Comparison of ENCODE assay signal across 12 mouse cellular contexts in genomic region chr5:115525943-115526342, GRCm38 (mm10). TPM values are rescaled to one million over a fixed set of nuclear protein-coding genes. Genes with fewer than 3 reads are reported as not detected.
A peak's percentile ranks its signal among the peaks of the same experiment; 100 is the strongest.
DNase-seq lines count a peak whose midpoint lies in the region; ATAC-seq and TF ChIP-seq lines count a peak whose summit lies in the region.
"Had no signal": no experiment of that assay in that cellular context is flagged by ENCODE, and none has a peak within 500 bp of the region (broad histone marks: within the 10 kb centered on the region; RNA-seq: fewer than 3 reads in every experiment).

No protein-coding gene starts in this region.

- H3K9me3 ChIP-seq in liver, postnatal 0 days (ENCODE audit: low read length) = no peaks in the 10 kb centered on the region
- H3K9me3 ChIP-seq in embryonic facial prominence, embryonic 13.5 days = no peaks in the 10 kb centered on the region
- H3K9me3 ChIP-seq in limb, embryonic 10.5 days (replicated peaks) = no peaks in the 10 kb centered on the region
- no peaks in the 10 kb centered on the region for H3K9me3 ChIP-seq in forebrain, embryonic 16.5 days (ENCODE audit: control insufficient read depth, low read length)

- H3K4me1 ChIP-seq in liver, postnatal 0 days (ENCODE audit: insufficient read depth) = peaks cover 71% of the 10 kb centered on the region
- H3K4me1 ChIP-seq in embryonic facial prominence, embryonic 13.5 days = peaks cover 79% of the 10 kb centered on the region
- H3K4me1 ChIP-seq in limb, embryonic 10.5 days = peaks cover 92% of the 10 kb centered on the region
- peaks cover 13% of the 10 kb centered on the region for H3K4me1 ChIP-seq in forebrain, embryonic 16.5 days (replicated peaks; ENCODE audit: control insufficient read depth, insufficient read depth, low read length)

- no peak overlapping the region for H3K4me2 ChIP-seq in liver, postnatal 0 days (ENCODE audit: low read depth, low read length)
- H3K4me2 ChIP-seq in embryonic facial prominence, embryonic 13.5 days = 0 out of 2 replicates have a peak overlapping the region, but pooled peaks have one; percentile 3
- H3K4me2 ChIP-seq in forebrain, embryonic 16.5 days (ENCODE audit: low read length) = no peak overlapping the region

- no peaks in the 10 kb centered on the region for H3K27me3 ChIP-seq in liver, postnatal 0 days (ENCODE audit: insufficient read depth, low read length)
- H3K27me3 ChIP-seq in embryonic facial prominence, embryonic 13.5 days = no peaks in the 10 kb centered on the region
- H3K27me3 ChIP-seq in limb, embryonic 10.5 days (ENCODE audit: low read depth, poor library complexity, severe bottlenecking) = no peaks in the 10 kb centered on the region
- no peaks in the 10 kb centered on the region for H3K27me3 ChIP-seq in forebrain, embryonic 16.5 days (replicated peaks; ENCODE audit: control insufficient read depth, insufficient read depth, low read length)

- intact Hi-C loops in heart, postnatal 25 days (cut with DNase I) = no loop called here

- 78% methylated on average over 9 of the region's 9 CpGs for WGBS in liver, postnatal 0 days (ENCODE audit: insufficient replicate concordance)
- 64% methylated on average over 9 of the region's 9 CpGs for WGBS in embryonic facial prominence, embryonic 13.5 days
- 84% methylated on average over 9 of the region's 9 CpGs for WGBS in limb, embryonic 10.5 days
- 66% methylated on average over 9 of the region's 9 CpGs for WGBS in forebrain, embryonic 16.5 days

- H3K9ac ChIP-seq in liver, postnatal 0 days (replicated peaks) = peak overlapping the region; percentile 30; the same call in 1 of the 2 replicates
- 0 out of 2 replicates have a peak overlapping the region, but pooled peaks have one; percentile 40 for H3K9ac ChIP-seq in embryonic facial prominence, embryonic 13.5 days
- no peak overlapping the region for H3K9ac ChIP-seq in forebrain, embryonic 16.5 days (replicated peaks; ENCODE audit: low read depth, low read length)

- TF ChIP-seq EP300 in liver, postnatal 0 days (IDR thresholded peaks at IDR 0.05; ENCODE audit: low read depth) = no peak

- no peak for ATAC-seq in liver, postnatal 0 days
- ATAC-seq in embryonic facial prominence, embryonic 13.5 days (ENCODE audit: insufficient number of reproducible peaks, insufficient read depth, low FRiP score, low TSS enrichment, low read depth) = no peak
- no peak for ATAC-seq in forebrain, embryonic 16.5 days
- ATAC-seq: inflammation-experienced regulatory T-cells, adult 6 months had no signal

- peaks cover 13% of the 10 kb centered on the region; the same call in 1 of the 2 replicates for H3K36me3 ChIP-seq in liver, postnatal 0 days (replicated peaks; ENCODE audit: insufficient read depth, low read length)
- 0 out of 2 replicates have a peak, but pooled peaks cover 3% of the 10 kb centered on the region for H3K36me3 ChIP-seq in embryonic facial prominence, embryonic 13.5 days
- 0 out of 2 replicates have a peak, but pooled peaks cover 5% of the 10 kb centered on the region for H3K36me3 ChIP-seq in limb, embryonic 10.5 days
- H3K36me3 ChIP-seq in forebrain, embryonic 16.5 days (ENCODE audit: control insufficient read depth, insufficient read depth) = no peaks in the 10 kb centered on the region

- no peak for TF ChIP-seq CTCF in liver, postnatal 0 days (IDR thresholded peaks at IDR 0.05; ENCODE audit: low read depth)

- H3K27ac ChIP-seq in liver, postnatal 0 days (ENCODE audit: low read depth) = 0 out of 2 replicates have a peak overlapping the region, but pooled peaks have one; percentile 34
- H3K27ac ChIP-seq in embryonic facial prominence, embryonic 13.5 days = peak overlapping the region; percentile 49; the same call in 1 of the 2 replicates
- H3K27ac ChIP-seq in limb, embryonic 10.5 days = peak overlapping the region; percentile 86
- no peak overlapping the region for H3K27ac ChIP-seq in forebrain, embryonic 16.5 days (ENCODE audit: low read length)

- no peak overlapping the region for H3K4me3 ChIP-seq in liver, postnatal 0 days (ENCODE audit: low read depth, low read length)
- no peak overlapping the region for H3K4me3 ChIP-seq in embryonic facial prominence, embryonic 13.5 days
- H3K4me3 ChIP-seq in limb, embryonic 10.5 days = no peak overlapping the region
- H3K4me3 ChIP-seq in forebrain, embryonic 16.5 days (replicated peaks; ENCODE audit: low read length) = no peak overlapping the region

- peak; percentile 94 for DNase-seq in heart, adult 11 months
- no peak for DNase-seq in heart, postnatal 25 days (ENCODE audit: low spot score)
- DNase-seq in liver, postnatal 0 days = no peak
- DNase-seq in liver = no peak
- no peak for DNase-seq in limb, embryonic 10.5 days (ENCODE audit: low spot score)
- no peak for DNase-seq in right cerebral cortex, postnatal 10 days (ENCODE audit: low spot score in 2 of 2)
- DNase-seq: lung, postnatal 4 days had no signal

RNA-seq across cellular contexts. Expression of gene Pxn, which starts 19.5 kb away (rescaled TPM):
- total RNA-seq in heart, postnatal 25 days (2021) = 10 to 100 TPM; 34.4 to 39.5 TPM
- 14.9 and 16.3 TPM in 2 replicates for polyA plus RNA-seq in liver, postnatal 0 days (2015; fragmentation: Nextera tagmentation; extraction: Ambion mirVana)
- polyA plus RNA-seq in embryonic facial prominence, embryonic 13.5 days (2015; fragmentation: Nextera tagmentation; extraction: Ambion mirVana) = 39.6 and 44.2 TPM in 2 replicates
- polyA plus RNA-seq in limb, embryonic 10.5 days (2016; fragmentation: Nextera tagmentation; extraction: Ambion mirVana) = 36.8 and 45.3 TPM in 2 replicates
- polyA plus RNA-seq in forebrain, embryonic 16.5 days (2015; fragmentation: Nextera tagmentation; extraction: Ambion mirVana) = 20.6 and 22.5 TPM in 2 replicates

RNA-seq across cellular contexts. Expression of gene Rplp0, which starts 33.3 kb away (rescaled TPM):
- 100 to 1,000 TPM; 651 to 667 TPM for total RNA-seq in heart, postnatal 25 days (2021)
- polyA plus RNA-seq in liver, postnatal 0 days (2015; fragmentation: Nextera tagmentation; extraction: Ambion mirVana) = 793 and 822 TPM in 2 replicates
- polyA plus RNA-seq in embryonic facial prominence, embryonic 13.5 days (2015; fragmentation: Nextera tagmentation; extraction: Ambion mirVana) = 1,563 and 1,729 TPM in 2 replicates
- 1,442 and 1,757 TPM in 2 replicates for polyA plus RNA-seq in limb, embryonic 10.5 days (2016; fragmentation: Nextera tagmentation; extraction: Ambion mirVana)
- polyA plus RNA-seq in forebrain, embryonic 16.5 days (2015; fragmentation: Nextera tagmentation; extraction: Ambion mirVana) = 944 and 986 TPM in 2 replicates

RNA-seq across cellular contexts. Expression of gene Gcn1l1, which starts 39.1 kb away (rescaled TPM):
- 10 to 100 TPM; 38.4 to 42.8 TPM for total RNA-seq in heart, postnatal 25 days (2021)
- polyA plus RNA-seq in liver, postnatal 0 days (2015; fragmentation: Nextera tagmentation; extraction: Ambion mirVana) = 7.7 and 10.3 TPM in 2 replicates
- 45.8 and 47.9 TPM in 2 replicates for polyA plus RNA-seq in embryonic facial prominence, embryonic 13.5 days (2015; fragmentation: Nextera tagmentation; extraction: Ambion mirVana)
- 63.3 and 63.8 TPM in 2 replicates for polyA plus RNA-seq in limb, embryonic 10.5 days (2016; fragmentation: Nextera tagmentation; extraction: Ambion mirVana)
- 44.7 and 53.6 TPM in 2 replicates for polyA plus RNA-seq in forebrain, embryonic 16.5 days (2015; fragmentation: Nextera tagmentation; extraction: Ambion mirVana)

RNA-seq across cellular contexts. Expression of gene Sirt4, which starts 41.4 kb away (rescaled TPM):
- total RNA-seq in heart, postnatal 25 days (2021) = 10 to 100 TPM; 16.8 to 18.5 TPM
- polyA plus RNA-seq in liver, postnatal 0 days (2015; fragmentation: Nextera tagmentation; extraction: Ambion mirVana) = 3.5 and 3.9 TPM in 2 replicates
- 24.8 and 28.1 TPM in 2 replicates for polyA plus RNA-seq in embryonic facial prominence, embryonic 13.5 days (2015; fragmentation: Nextera tagmentation; extraction: Ambion mirVana)
- polyA plus RNA-seq in limb, embryonic 10.5 days (2016; fragmentation: Nextera tagmentation; extraction: Ambion mirVana) = 16.0 and 18.5 TPM in 2 replicates
- 32.7 and 37.6 TPM in 2 replicates for polyA plus RNA-seq in forebrain, embryonic 16.5 days (2015; fragmentation: Nextera tagmentation; extraction: Ambion mirVana)

RNA-seq across cellular contexts. Expression of gene Pla2g1b, which starts 59.9 kb away (rescaled TPM):
- not detected for total RNA-seq in heart, postnatal 25 days (2021)
- not detected in 2 replicates for polyA plus RNA-seq in liver, postnatal 0 days (2015; fragmentation: Nextera tagmentation; extraction: Ambion mirVana)
- not detected in 2 replicates for polyA plus RNA-seq in embryonic facial prominence, embryonic 13.5 days (2015; fragmentation: Nextera tagmentation; extraction: Ambion mirVana)
- not detected in 2 replicates for polyA plus RNA-seq in limb, embryonic 10.5 days (2016; fragmentation: Nextera tagmentation; extraction: Ambion mirVana)
- not detected in 2 replicates for polyA plus RNA-seq in forebrain, embryonic 16.5 days (2015; fragmentation: Nextera tagmentation; extraction: Ambion mirVana)
- total RNA-seq: left cerebral cortex, adult 8-10 months had no signal
- polyA plus RNA-seq: cortical plate, adult 2 months; inflammation-experienced regulatory T-cells, adult 6 months had no signal
